8 mouse cellular contexts compared by ENCODE assay signal in genomic region chr11:97899822-97900221, GRCm38 (mm10). TPM values are rescaled to one million over a fixed set of nuclear protein-coding genes. Genes with fewer than 3 reads are reported as not detected.
DNase-seq lines count a peak whose midpoint lies in the region; ATAC-seq and TF ChIP-seq lines count a peak whose summit lies in the region.

No protein-coding gene starts in this region.

- TF ChIP-seq CTCF in MEL (IDR thresholded peaks at IDR 0.05 in 2 of 3, conservative IDR thresholded peaks at IDR 0.05 in 1 of 3; ENCODE audit: control insufficient read depth in 1 of 3, insufficient read depth in 1 of 3, low read depth in 2 of 3, low read length in 3 of 3, poor library complexity in 1 of 3, severe bottlenecking in 1 of 3): peak in 2 of 3 experiments; percentile 85 to 86; a peak in 5 of 6 replicates

- H3K9me3 ChIP-seq in MEL (replicated peaks; ENCODE audit: insufficient read depth, low read length): no peaks in the 10 kb centered on the region
- no peaks in the 10 kb centered on the region for H3K9me3 ChIP-seq in forebrain, embryonic 14.5 days (replicated peaks; ENCODE audit: control insufficient read depth, low read length)

- peak; percentile 100 for TF ChIP-seq RAD21 in MEL (IDR thresholded peaks at IDR 0.05; ENCODE audit: low read depth, low read length)

- ATAC-seq in forebrain, embryonic 14.5 days: 0 out of 2 replicates have a peak, but pooled peaks have one; percentile 58
- ATAC-seq in hematopoietic stem cell, adult 5-6 weeks (replicated peaks in 1 of 2; ENCODE audit: insufficient read depth in 1 of 2, low FRiP score in 2 of 2, low TSS enrichment in 1 of 2, low read depth in 1 of 2, poor library complexity in 2 of 2, severe bottlenecking in 2 of 2): peak; percentile 78 to 89

- DNase-seq in MEL (ENCODE audit: low read depth, low spot score): peak; percentile 94
- DNase-seq in c-Kit-positive CD71-negative TER-119-negative erythroid progenitor cells, embryonic 14.5 days (ENCODE audit: low read depth): peak; percentile 82
- peak; percentile 95 for DNase-seq in forebrain, embryonic 14.5 days (ENCODE audit: low spot score)
- DNase-seq in layer of hippocampus, adult 9-10 months (ENCODE audit: low spot score): peak; percentile 83
- DNase-seq in lung, postnatal 25 days (ENCODE audit: low spot score): peak; percentile 92
- DNase-seq in right cerebral cortex, adult 2 months (ENCODE audit: low spot score in 2 of 2): peak; percentile 86 to 94
- DNase-seq in urinary bladder, postnatal 14 days (ENCODE audit: low spot score): peak; percentile 92

- no peak overlapping the region for H3K4me2 ChIP-seq in forebrain, embryonic 14.5 days (ENCODE audit: low read length)

- no peak overlapping the region for H3K9ac ChIP-seq in MEL (ENCODE audit: control insufficient read depth, low read depth, low read length, poor library complexity, severe bottlenecking)
- no peak overlapping the region for H3K9ac ChIP-seq in forebrain, embryonic 14.5 days (ENCODE audit: low read length)

- H3K27me3 ChIP-seq in MEL (ENCODE audit: control insufficient read depth in 1 of 2, insufficient read depth in 2 of 2, low read length in 2 of 2): no peaks in the 10 kb centered on the region; a peak in 1 of 4 replicates
- no peaks in the 10 kb centered on the region for H3K27me3 ChIP-seq in forebrain, embryonic 14.5 days (replicated peaks; ENCODE audit: control insufficient read depth, insufficient read depth, low read length)

- TF ChIP-seq EP300 in MEL (IDR thresholded peaks at IDR 0.05; ENCODE audit: low read depth in 1 of 2, low read length in 2 of 2): 0 out of 4 replicates have a peak, but pooled peaks of 1 of the 2 experiments have one; percentile 5

- H3K36me3 ChIP-seq in MEL (ENCODE audit: control insufficient read depth in 1 of 2, insufficient read depth in 2 of 2, low read length in 2 of 2): peaks cover 0 to 4% of the 10 kb centered on the region in 2 experiments; a peak in 2 of 4 replicates
- no peaks in the 10 kb centered on the region for H3K36me3 ChIP-seq in forebrain, embryonic 14.5 days (ENCODE audit: control insufficient read depth, insufficient read depth, low read length)

- no peaks in the 10 kb centered on the region for H3K79me2 ChIP-seq in MEL (ENCODE audit: control insufficient read depth, insufficient read depth, low read length, poor library complexity)

- H3K4me3 ChIP-seq in MEL (ENCODE audit: control insufficient read depth in 1 of 2, insufficient read depth in 1 of 2, low read depth in 2 of 2, low read length in 2 of 2): no peak overlapping the region
- no peak overlapping the region for H3K4me3 ChIP-seq in forebrain, embryonic 14.5 days (ENCODE audit: low read depth, low read length)

- 3% methylated on average over 2 of the region's 2 CpGs for WGBS in forebrain, embryonic 14.5 days

- no peak overlapping the region for H3K27ac ChIP-seq in MEL (ENCODE audit: control insufficient read depth, low read depth, low read length)
- no peak overlapping the region for H3K27ac ChIP-seq in forebrain, embryonic 14.5 days (ENCODE audit: low read depth, low read length)

- no peak for TF ChIP-seq POLR2A in MEL (IDR thresholded peaks at IDR 0.05; ENCODE audit: control insufficient read depth in 1 of 2, insufficient read depth in 1 of 2, low read depth in 1 of 2, low read length in 2 of 2, poor library complexity in 1 of 2)

- peaks cover 2 to 9% of the 10 kb centered on the region in 2 experiments for H3K4me1 ChIP-seq in MEL (ENCODE audit: control insufficient read depth in 1 of 2, insufficient read depth in 2 of 2, low read length in 2 of 2)
- H3K4me1 ChIP-seq in forebrain, embryonic 14.5 days (ENCODE audit: control insufficient read depth, insufficient read depth, low read length): no peaks in the 10 kb centered on the region

TF ChIP-seq in MEL, 35 proteins besides CTCF, POLR2A, EP300 and RAD21:
- TF ChIP-seq NRF1 (IDR thresholded peaks at IDR 0.05; ENCODE audit: insufficient read depth, low read depth, low read length, poor library complexity, severe bottlenecking) (peak; percentile 33; the same call in 1 of the 2 replicates), ZC3H11A (IDR thresholded peaks at IDR 0.05; ENCODE audit: low read depth, low read length) (peak; percentile 100), GATA1 (IDR thresholded peaks at IDR 0.05; ENCODE audit: low read depth, low read length) (peak; percentile 49; the same call in 1 of the 2 replicates), HCFC1 (IDR thresholded peaks at IDR 0.05; ENCODE audit: low read depth, low read length) (peak; percentile 45; the same call in 1 of the 2 replicates), MYC (IDR thresholded peaks at IDR 0.05; ENCODE audit: low read depth, low read length) (peak; percentile 79), ZNF384 (IDR thresholded peaks at IDR 0.05; ENCODE audit: low read depth, low read length) (0 out of 2 replicates have a peak, but pooled peaks have one; percentile 42), ZKSCAN1 (IDR thresholded peaks at IDR 0.05; ENCODE audit: low read depth, low read length) (no peak), RCOR1 (IDR thresholded peaks at IDR 0.05; ENCODE audit: low read depth, low read length) (peak; percentile 99), ETS1 (IDR thresholded peaks at IDR 0.05; ENCODE audit: low read depth, low read length) (no peak), SMC3 (IDR thresholded peaks at IDR 0.05; ENCODE audit: low read depth, low read length) (peak; percentile 100), MAX (IDR thresholded peaks at IDR 0.05; ENCODE audit: low read length) (0 out of 2 replicates have a peak, but pooled peaks have one; percentile 17), TAL1 (IDR thresholded peaks at IDR 0.05; ENCODE audit: low read length) (no peak), USF2 (IDR thresholded peaks at IDR 0.05; ENCODE audit: borderline replicate concordance in 1 of 2, insufficient read depth in 1 of 2, low read depth in 1 of 2, low read length in 2 of 2) (no peak), ZMIZ1 (IDR thresholded peaks at IDR 0.05; ENCODE audit: low read depth, low read length) (0 out of 2 replicates have a peak, but pooled peaks have one; percentile 32), SIN3A (IDR thresholded peaks at IDR 0.05; ENCODE audit: low read length) (peak; percentile 77), CHD1 (IDR thresholded peaks at IDR 0.05; ENCODE audit: low read depth, low read length) (0 out of 2 replicates have a peak, but pooled peaks have one; percentile 38), MAZ (IDR thresholded peaks at IDR 0.05; ENCODE audit: low read depth, low read length) (peak; percentile 82), KAT2A (conservative IDR thresholded peaks at IDR 0.05; ENCODE audit: low read depth, low read length) (no peak), BHLHE40 (IDR thresholded peaks at IDR 0.05; ENCODE audit: borderline replicate concordance, low read depth, low read length) (peak; percentile 51), ELF1 (IDR thresholded peaks at IDR 0.05; ENCODE audit: low read depth, low read length) (no peak), MXI1 (IDR thresholded peaks at IDR 0.05; ENCODE audit: low read depth, low read length) (peak; percentile 48; the same call in 1 of the 2 replicates), TBP (IDR thresholded peaks at IDR 0.05; ENCODE audit: low read depth, low read length) (peak; percentile 64; the same call in 1 of the 2 replicates)

RNA-seq across cellular contexts. Expression of gene Fbxo47, which starts 15.9 kb away (rescaled TPM):
- total RNA-seq in MEL (2012; rRNA removed): 0.73 and 1.4 TPM in 2 replicates
- 1 to 10 TPM in 1 of 2 experiments, not detected in 1; 1.2 TPM for polyA plus RNA-seq in MEL (2012; ENCODE audit: insufficient read depth in 1 of 2, insufficient read length in 2 of 2, low read depth in 1 of 2, low replicate concordance in 2 of 2, missing spikeins in 1 of 2)
- 0.40 and 0.65 TPM in 2 replicates for polyA plus RNA-seq in forebrain, embryonic 14.5 days (2014; fragmentation: Nextera tagmentation; extraction: Ambion mirVana)
- total RNA-seq in hematopoietic stem cell, adult 5-6 weeks (2017): 0.25 and 2.2 TPM in 2 replicates

RNA-seq across cellular contexts. Expression of gene B230217C12Rik, which starts 59.2 kb away (rescaled TPM):
- 0.29 TPM in 1 of 2 replicates, not detected in the other for total RNA-seq in MEL (2012; rRNA removed)
- polyA plus RNA-seq in MEL (2012; ENCODE audit: insufficient read depth in 1 of 2, insufficient read length in 2 of 2, low read depth in 1 of 2, low replicate concordance in 2 of 2, missing spikeins in 1 of 2): under 1 TPM in 1 of 2 experiments, not detected in 1; 0.81 TPM
- 20.3 and 21.5 TPM in 2 replicates for polyA plus RNA-seq in forebrain, embryonic 14.5 days (2014; fragmentation: Nextera tagmentation; extraction: Ambion mirVana)
- total RNA-seq in hematopoietic stem cell, adult 5-6 weeks (2017): 0.81 and 1.5 TPM in 2 replicates
